Mouse (Mus musculus) T-cell, adult 2 months (primary cell): ENCODE data around the gene Hist2h2bb.
A peak's percentile ranks its signal among the peaks of the same experiment; 100 is the strongest.
"Not testable (repeated sequence)": the region's sequence is repeated elsewhere in the genome, so short reads cannot be mapped to it uniquely, and the experiment has no call there.

Experiments used
- DNase-seq: peaks from one replicate; pipeline ENCODE4 v3.0.0; 2022; ENCODE audit warnings: low spot score

Hist2h2bb gene

GRCm38 (mm10) chr3:96239949-96240798 lies 29.4 kb upstream of the Hist2h2bb start, which contains the start of gene Hist2h2aa2:
TSS of gene Hist2h2aa2 (minus strand) at chr3:96240276.
- DNase-seq: peak; percentile 86

GRCm38 (mm10) chr3:96240799-96241197 lies 28.8 kb upstream of the Hist2h2bb start:
- DNase-seq: no peak

- DNase-seq: no peak
These were observed 25.5 kb upstream of the Hist2h2bb start for GRCm38 (mm10) chr3:96243921-96244572.

GRCm38 (mm10) chr3:96245003-96245886 lies 24.3 kb upstream of the Hist2h2bb start, which contains the start of gene Hist2h2aa1:
TSS of gene Hist2h2aa1 (plus strand) at chr3:96245497.
- DNase-seq: peak; percentile 82

- DNase-seq: not testable (repeated sequence)
These were observed 23.5 kb upstream of the Hist2h2bb start for GRCm38 (mm10) chr3:96246018-96246417.

- not testable (repeated sequence) for DNase-seq
These were observed 23.1 kb upstream of the Hist2h2bb start, which contains the start of gene Hist2h3c1 for GRCm38 (mm10) chr3:96246427-96246856. TSS of gene Hist2h3c1 (plus strand) at chr3:96246685.

- no peak for DNase-seq
These were observed 22.0 kb upstream of the Hist2h2bb start for GRCm38 (mm10) chr3:96247356-96248140.

- DNase-seq: no peak
These were observed 21.2 kb upstream of the Hist2h2bb start for GRCm38 (mm10) chr3:96248141-96249033.

GRCm38 (mm10) chr3:96249034-96249345 lies 20.6 kb upstream of the Hist2h2bb start:
- no peak for DNase-seq

- DNase-seq: no peak
These were observed 18.7 kb upstream of the Hist2h2bb start for GRCm38 (mm10) chr3:96250890-96251289.

- DNase-seq: no peak
These were observed 17.8 kb upstream of the Hist2h2bb start for GRCm38 (mm10) chr3:96251787-96252186.

GRCm38 (mm10) chr3:96254683-96255355 lies 14.7 kb upstream of the Hist2h2bb start:
- DNase-seq: no peak

- no peak for DNase-seq
These were observed 13.5 kb upstream of the Hist2h2bb start for GRCm38 (mm10) chr3:96255926-96256593.

- DNase-seq: no peak
These were observed 12.4 kb upstream of the Hist2h2bb start for GRCm38 (mm10) chr3:96257190-96257589.

- DNase-seq: no peak
These were observed 9.3 kb upstream of the Hist2h2bb start for GRCm38 (mm10) chr3:96260220-96260619.

GRCm38 (mm10) chr3:96261623-96262022 lies 7.9 kb upstream of the Hist2h2bb start:
- no peak for DNase-seq

- DNase-seq: peak; percentile 69
These were observed 7.2 kb upstream of the Hist2h2bb start for GRCm38 (mm10) chr3:96262216-96262875.

- peak; percentile 96 for DNase-seq
These were observed 6.5 kb upstream of the Hist2h2bb start, which contains the start of gene Hist2h4 for GRCm38 (mm10) chr3:96262979-96263550. TSS of gene Hist2h4 (minus strand) at chr3:96263311.
